Mouse (Mus musculus) heart, embryonic 10.5 days (tissue): Measurements from ENCODE around the gene Dusp3. TPM values are rescaled to one million over a fixed set of nuclear protein-coding genes. Genes with fewer than 3 reads are reported as not detected.
"Not testable (repeated sequence)": the region's sequence is repeated elsewhere in the genome, so short reads cannot be mapped to it uniquely, and the experiment has no call there.

Source experiments
- DNase-seq: peaks from one replicate; pipeline ENCODE4 v3.0.0-alpha.2; 2017; ENCODE audit warnings: low spot score
- H3K27ac ChIP-seq: fragments of 300-500 bp; sonication (generic); 2 replicates; pipeline ENCODE4 v1.5.1; 2016; ENCODE audit warnings: mild to moderate bottlenecking
- H3K27me3 ChIP-seq: fragments of 300-500 bp; sonication (generic); 2 replicates; pipeline ENCODE4 v1.6.1; 2016; ENCODE audit warnings: mild to moderate bottlenecking; ENCODE audit not compliant: poor library complexity, insufficient read depth, severe bottlenecking
- H3K36me3 ChIP-seq: fragments of 300-500 bp; sonication (generic); 2 replicates; pipeline ENCODE4 v1.6.1; 2016; ENCODE audit warnings: mild to moderate bottlenecking, moderate library complexity
- H3K4me1 ChIP-seq: fragments of 300-500 bp; sonication (generic); 2 replicates; pipeline ENCODE4 v1.6.1; 2016; ENCODE audit warnings: mild to moderate bottlenecking
- H3K4me3 ChIP-seq: fragments of 300-500 bp; sonication (generic); 2 replicates; pipeline ENCODE4 v1.5.1; 2016; ENCODE audit warnings: mild to moderate bottlenecking, moderate library complexity
- H3K9me3 ChIP-seq: fragments of 300-500 bp; sonication (generic); 2 replicates; pipeline ENCODE4 v1.6.1; 2016; ENCODE audit warnings: mild to moderate bottlenecking, moderate library complexity
- WGBS: fragments of 180-500 bp; shearing (Covaris S2); methylation state at CpG from one replicate; pipeline ENCODE4 v1.1.7; 2016; 5-methylcytosine and 5-hydroxymethylcytosine counted together
- polyA plus RNA-seq: library from polyadenylated mRNA; unstranded; fragments of >200 nt; fragmentation: Nextera tagmentation; extraction: Ambion mirVana; gene quantifications from 2 replicates; pipeline ENCODE4 v1.2.1, GENCODE M21; 2016

Dusp3 gene
- polyA plus RNA-seq, 1 experiment from 2014 or later = 32.3 TPM

GRCm38 (mm10) chr11:102006688-102007087, 19.9 kb upstream of the Dusp3 start:
- Histone ChIP-seq H3K9me3 (no peaks in the 10 kb centered on the region), H3K36me3 (peaks cover 29% of the 10 kb centered on the region), H3K4me3 (no peak overlapping the region), H3K27ac (no peak overlapping the region), H3K4me1 (peaks cover 18% of the 10 kb centered on the region), H3K27me3 (peaks cover 8% of the 10 kb centered on the region)
- 86% methylated on average over 5 of the region's 5 CpGs for WGBS
- DNase-seq = no peak

DNA sequence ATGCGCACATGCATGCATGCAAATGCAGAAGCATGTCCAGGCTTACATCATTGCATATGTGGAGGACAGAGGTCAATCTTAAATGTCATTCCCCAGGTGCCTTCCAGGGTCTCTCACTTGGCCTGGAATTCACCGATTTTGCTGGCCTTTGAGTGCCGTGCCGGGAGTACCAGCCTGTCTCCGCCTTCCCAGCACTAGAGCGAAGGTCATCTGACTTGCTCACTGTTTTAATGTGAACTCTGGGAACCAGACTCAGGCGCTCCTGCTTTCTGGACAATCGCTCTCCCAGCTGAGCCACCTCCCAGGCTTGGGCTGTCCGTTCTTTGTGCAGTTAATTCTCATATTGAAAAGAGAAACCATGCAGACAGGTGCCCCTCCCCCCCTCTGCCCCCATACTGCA, 19.5 kb upstream of the Dusp3 start:
- Histone ChIP-seq H3K4me3 (no peak overlapping the region), H3K4me1 (peaks cover 18% of the 10 kb centered on the region), H3K27me3 (peaks cover 8% of the 10 kb centered on the region), H3K36me3 (peaks cover 25% of the 10 kb centered on the region), H3K9me3 (no peaks in the 10 kb centered on the region), H3K27ac (no peak overlapping the region)
- WGBS = 72% methylated on average over 9 of the region's 9 CpGs
- DNase-seq = no peak

GRCm38 (mm10) chr11:102004251-102004650, 17.4 kb upstream of the Dusp3 start:
- no peaks in the 10 kb centered on the region; the same call in 1 of the 2 replicates for H3K27me3 ChIP-seq
- H3K4me1 ChIP-seq = peaks cover 17% of the 10 kb centered on the region
- no peak for DNase-seq
- no peak overlapping the region for H3K27ac ChIP-seq
- no peak overlapping the region for H3K4me3 ChIP-seq
- peaks cover 17% of the 10 kb centered on the region for H3K36me3 ChIP-seq
- 84% methylated on average over 8 of the region's 8 CpGs for WGBS
- no peaks in the 10 kb centered on the region for H3K9me3 ChIP-seq

DNA sequence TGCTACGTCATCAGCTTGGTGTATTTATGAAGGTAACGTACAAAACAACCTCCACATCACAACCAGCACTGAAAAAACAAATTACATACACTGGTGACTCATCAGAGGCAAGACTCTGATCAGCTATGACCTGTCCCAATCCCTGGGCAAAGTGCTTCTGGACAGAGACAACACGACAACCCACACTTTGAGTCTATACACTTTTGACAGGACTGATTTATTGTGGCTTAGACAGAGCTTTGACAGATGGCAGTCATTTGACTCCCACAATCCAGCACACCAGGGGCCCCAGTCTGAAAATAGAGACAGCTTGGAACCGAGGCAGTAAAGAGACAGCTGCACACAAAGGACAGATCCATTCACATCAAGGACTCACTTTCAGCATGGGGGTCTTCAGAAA, 12.7 kb upstream of the Dusp3 start:
- Histone ChIP-seq H3K4me3 (no peak overlapping the region), H3K4me1 (peaks cover 6% of the 10 kb centered on the region), H3K9me3 (no peaks in the 10 kb centered on the region), H3K27ac (no peak overlapping the region), H3K27me3 (no peaks in the 10 kb centered on the region), H3K36me3 (peaks cover 4% of the 10 kb centered on the region)
- 54% methylated on average over 4 of the region's 4 CpGs for WGBS
- DNase-seq = no peak

DNA sequence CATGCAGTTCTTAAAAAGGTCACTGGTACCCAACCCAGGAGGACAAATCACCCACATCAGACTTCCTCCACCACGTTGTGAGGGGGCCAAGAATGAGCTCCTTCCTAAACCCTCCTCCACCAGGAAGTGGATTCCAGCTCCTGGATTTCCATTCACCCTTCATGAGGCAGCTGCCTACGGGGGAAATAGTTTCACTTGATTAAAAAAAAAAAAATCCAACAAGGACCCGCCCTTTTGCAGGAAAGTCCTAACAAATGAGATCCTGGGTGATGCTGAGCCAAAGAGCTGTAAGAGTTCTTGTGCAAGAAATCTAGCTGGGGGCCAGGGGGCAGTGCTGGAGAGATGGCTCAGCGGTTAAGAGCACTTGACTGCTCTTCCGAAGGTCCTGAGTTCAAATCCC, 11.4 kb upstream of the Dusp3 start:
- H3K36me3 ChIP-seq = no peaks in the 10 kb centered on the region
- H3K27me3 ChIP-seq = no peaks in the 10 kb centered on the region
- no peak overlapping the region for H3K4me3 ChIP-seq
- H3K9me3 ChIP-seq = no peaks in the 10 kb centered on the region
- peaks cover 10% of the 10 kb centered on the region for H3K4me1 ChIP-seq
- no peak for DNase-seq
- H3K27ac ChIP-seq = no peak overlapping the region
- WGBS = 56% methylated on average over 5 of the region's 5 CpGs

DNA sequence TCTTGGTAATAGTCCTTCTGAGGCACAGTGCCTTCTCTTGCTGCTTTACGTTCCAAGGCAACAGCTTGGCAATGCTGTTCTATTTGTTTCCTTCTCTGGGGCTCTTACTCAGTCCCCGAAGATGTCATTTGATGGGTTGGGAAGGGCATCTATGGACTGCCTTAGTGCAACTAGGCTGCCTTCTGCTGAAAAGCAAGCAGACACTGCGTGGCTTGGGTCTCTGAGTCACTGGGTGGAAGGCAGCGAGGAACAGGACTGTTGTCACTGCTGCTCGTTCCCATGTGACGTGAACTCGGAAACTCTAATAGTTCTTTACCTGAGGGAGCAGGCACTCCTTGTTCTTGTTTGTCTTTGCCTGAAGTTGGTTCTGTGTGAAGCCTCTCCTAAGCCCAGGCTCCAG, 9.1 kb upstream of the Dusp3 start:
- Histone ChIP-seq H3K4me1 (peaks cover 10% of the 10 kb centered on the region), H3K27me3 (no peaks in the 10 kb centered on the region), H3K27ac (no peak overlapping the region), H3K4me3 (no peak overlapping the region), H3K9me3 (no peaks in the 10 kb centered on the region), H3K36me3 (no peaks in the 10 kb centered on the region)
- 80% methylated on average over 7 of the region's 7 CpGs for WGBS
- DNase-seq = no peak

GRCm38 (mm10) chr11:101994100-101994499, 7.3 kb upstream of the Dusp3 start:
- Histone ChIP-seq H3K36me3 (no peaks in the 10 kb centered on the region), H3K27me3 (no peaks in the 10 kb centered on the region), H3K4me3 (no peak overlapping the region), H3K4me1 (peaks cover 5% of the 10 kb centered on the region; the same call in 1 of the 2 replicates), H3K9me3 (no peaks in the 10 kb centered on the region), H3K27ac (no peak overlapping the region)
- no peak for DNase-seq
- 43% methylated on average over 8 of the region's 8 CpGs for WGBS

DNA sequence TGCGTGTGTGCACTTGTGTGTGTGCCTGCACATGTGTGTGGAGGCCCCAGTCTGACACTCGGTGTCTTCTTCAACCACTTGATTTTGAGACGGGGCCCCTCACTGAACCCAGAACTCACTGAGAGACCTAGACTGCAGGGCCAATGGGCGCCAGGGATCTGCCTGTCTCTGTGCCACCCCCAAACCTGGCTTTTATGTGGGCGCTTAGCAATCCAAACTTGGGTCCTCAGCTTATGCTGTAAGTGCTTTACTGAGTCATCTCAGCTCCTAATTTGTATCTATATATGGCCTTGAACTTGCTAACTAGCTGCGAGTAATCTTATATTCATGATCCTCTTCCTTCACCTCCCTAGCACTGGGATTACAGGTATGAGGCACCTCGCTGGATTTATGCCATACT, 5.6 kb upstream of the Dusp3 start:
- Histone ChIP-seq H3K27me3 (peaks cover 16% of the 10 kb centered on the region), H3K9me3 (no peaks in the 10 kb centered on the region), H3K4me3 (no peak overlapping the region), H3K27ac (no peak overlapping the region), H3K4me1 (peaks cover 5% of the 10 kb centered on the region; the same call in 1 of the 2 replicates), H3K36me3 (no peaks in the 10 kb centered on the region)
- 85% methylated on average over 7 of the region's 7 CpGs for WGBS
- DNase-seq = no peak

GRCm38 (mm10) chr11:101991813-101992212, 5.0 kb upstream of the Dusp3 start:
- Histone ChIP-seq H3K36me3 (no peaks in the 10 kb centered on the region), H3K27me3 (peaks cover 22% of the 10 kb centered on the region), H3K4me1 (peaks cover 5% of the 10 kb centered on the region; the same call in 1 of the 2 replicates), H3K4me3 (no peak overlapping the region), H3K27ac (no peak overlapping the region), H3K9me3 (no peaks in the 10 kb centered on the region)
- no peak for DNase-seq
- WGBS = 70% methylated on average over 3 of the region's 3 CpGs

- WGBS = 91% methylated on average over 3 of the region's 3 CpGs
- Histone ChIP-seq H3K4me3 (no peak overlapping the region), H3K4me1 (peaks cover 5% of the 10 kb centered on the region; the same call in 1 of the 2 replicates), H3K27ac (no peak overlapping the region), H3K36me3 (no peaks in the 10 kb centered on the region), H3K9me3 (no peaks in the 10 kb centered on the region), H3K27me3 (peaks cover 22% of the 10 kb centered on the region)
- DNase-seq = no peak
These were observed 3.4 kb upstream of the Dusp3 start for GRCm38 (mm10) chr11:101990244-101990643.

DNA sequence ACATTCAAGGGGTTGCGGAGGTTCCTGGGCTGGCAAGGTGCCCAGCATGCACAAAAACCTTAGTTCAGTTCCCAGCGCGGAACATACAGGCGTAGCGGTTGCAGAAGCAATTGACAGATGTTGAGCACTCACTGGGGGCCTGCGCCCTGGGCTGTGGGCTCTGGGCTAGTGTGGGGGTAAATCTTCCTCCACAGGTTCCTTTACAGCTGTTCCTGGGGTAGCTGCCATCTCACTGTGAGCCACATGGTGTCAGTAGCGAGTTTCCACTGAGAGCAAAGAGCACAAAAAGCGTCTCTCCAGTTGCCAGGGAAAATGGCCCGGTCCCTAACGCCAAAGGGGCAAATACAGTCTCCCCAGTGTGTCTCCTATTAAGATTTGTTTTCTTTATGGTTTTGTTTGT, 823 bp downstream of the Dusp3 start:
- Histone ChIP-seq H3K27me3 (peaks cover 22% of the 10 kb centered on the region), H3K4me3 (no peak overlapping the region), H3K9me3 (no peaks in the 10 kb centered on the region), H3K27ac (no peak overlapping the region), H3K36me3 (peaks cover 10% of the 10 kb centered on the region), H3K4me1 (peaks cover 34% of the 10 kb centered on the region)
- peak; percentile 92 for DNase-seq
- 10% methylated on average over 10 of the region's 10 CpGs for WGBS

- H3K4me3 ChIP-seq, H3K27ac ChIP-seq, DNase-seq, H3K9me3 ChIP-seq: not testable (repeated sequence)
- H3K27me3 ChIP-seq = peaks cover 22% of the 10 kb centered on the region
- 69% methylated on average over 6 of the region's 6 CpGs for WGBS
- H3K36me3 ChIP-seq = peaks cover 15% of the 10 kb centered on the region
- peaks cover 34% of the 10 kb centered on the region for H3K4me1 ChIP-seq
These were observed 1.4 kb downstream of the Dusp3 start for GRCm38 (mm10) chr11:101985450-101985849.

DNA sequence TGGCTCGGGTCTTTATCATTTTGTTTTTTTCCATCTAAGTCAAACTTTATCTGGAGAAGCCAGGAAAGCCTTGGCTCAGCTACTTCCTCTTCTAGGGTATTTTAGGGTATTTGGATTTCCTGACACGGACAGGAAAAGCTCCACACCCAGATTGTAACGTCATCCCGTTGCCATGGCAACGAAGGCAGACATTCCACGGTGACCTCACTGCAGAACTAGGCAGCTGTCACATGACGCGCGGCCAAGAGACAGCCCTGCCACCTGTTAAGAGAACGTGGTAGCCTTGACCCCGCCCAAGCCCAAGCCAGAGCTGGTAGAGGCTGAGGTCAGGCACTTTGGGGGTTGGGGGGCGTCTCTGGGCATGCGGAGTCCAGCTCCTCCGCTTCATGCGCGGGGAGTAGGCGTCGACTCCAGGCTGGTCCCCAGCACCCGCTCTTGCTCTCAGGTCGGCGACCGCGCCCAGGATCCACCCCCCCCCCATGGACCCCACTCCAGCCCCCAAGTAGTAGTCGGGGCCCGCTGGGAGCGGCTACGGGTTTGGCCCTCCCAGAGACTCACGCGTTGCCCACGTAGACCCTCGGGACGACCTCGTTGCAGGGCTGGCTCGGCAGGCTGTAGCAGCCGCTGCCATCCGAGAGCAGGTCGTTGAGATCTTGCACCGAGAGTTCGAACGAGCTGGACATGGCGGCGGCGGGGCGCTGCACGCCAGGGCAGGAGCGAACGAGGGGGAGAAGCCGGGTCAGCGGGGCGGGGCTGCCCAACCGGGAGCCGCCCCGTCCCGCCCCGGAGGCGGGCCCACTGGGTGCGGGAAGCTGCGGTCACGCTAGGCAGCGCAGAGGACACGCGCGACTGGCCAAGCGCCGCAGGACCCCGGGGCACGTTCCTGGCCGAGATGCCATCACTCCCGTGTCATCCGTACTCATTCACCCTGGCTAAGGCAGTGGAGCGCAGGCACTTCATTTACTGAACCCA, 2.5 kb downstream of the Dusp3 start, which contains the start of gene Cfap97d1:
Gene Cfap97d1 (plus strand): TSS at position 226 of the 972 bp plus-strand sequence.
- under 1% methylated on average over 71 of the region's 71 CpGs for WGBS
- peaks cover 26% of the 10 kb centered on the region for H3K36me3 ChIP-seq
- peak within 1 kb of the TSS; percentile 87 for H3K4me3 ChIP-seq
- peaks cover 22% of the 10 kb centered on the region for H3K27me3 ChIP-seq
- peaks cover 34% of the 10 kb centered on the region for H3K4me1 ChIP-seq
- no peaks in the 10 kb centered on the region for H3K9me3 ChIP-seq
- H3K27ac ChIP-seq = peak within 1 kb of the TSS; percentile 96
- DNase-seq = peak; percentile 98
